Mouse (Mus musculus): ENCODE measurements around the gene Fam90a1a. TPM values are rescaled to one million over a fixed set of nuclear protein-coding genes. Genes with fewer than 3 reads are reported as not detected.

Fam90a1a gene
- polyA plus RNA-seq, 1 experiment from 2014 or later, result not detected

GRCm38 (mm10) chr8:21992184-21992583 is 33.7 kb downstream of the Fam90a1a start:
- no peak overlapping the region for H3K27ac ChIP-seq
- no peak overlapping the region for H3K4me3 ChIP-seq (ENCODE audit: inconsistent target)
- no peaks in the 10 kb centered on the region for H3K79me2 ChIP-seq (ENCODE audit: inconsistent target)
- no peaks in the 10 kb centered on the region for H3K36me3 ChIP-seq (ENCODE audit: inconsistent target)
- WGBS (ENCODE audit: missing documents), result 13% methylated on average over 6 of the region's 6 CpGs

- H3K79me2 ChIP-seq (ENCODE audit: inconsistent target), result no peaks in the 10 kb centered on the region
- no peak overlapping the region for H3K4me3 ChIP-seq (ENCODE audit: inconsistent target)
- H3K36me3 ChIP-seq (ENCODE audit: inconsistent target), result no peaks in the 10 kb centered on the region
- 45% methylated on average over 3 of the region's 3 CpGs for WGBS (ENCODE audit: missing documents)
- no peak overlapping the region for H3K27ac ChIP-seq
Measured at GRCm38 (mm10) chr8:21995181-21995580, 36.7 kb downstream of the Fam90a1a start.

GRCm38 (mm10) chr8:22004750-22005522 is 46.4 kb downstream of the Fam90a1a start:
- WGBS (ENCODE audit: missing documents), result 90% methylated on average over 14 of the region's 14 CpGs
- no peaks in the 10 kb centered on the region for H3K36me3 ChIP-seq (ENCODE audit: inconsistent target)

GRCm38 (mm10) chr8:22006423-22006822 is 47.9 kb downstream of the Fam90a1a start:
- H3K27ac ChIP-seq, result no peak overlapping the region
- H3K4me3 ChIP-seq (ENCODE audit: inconsistent target), result no peak overlapping the region
- no peaks in the 10 kb centered on the region for H3K36me3 ChIP-seq (ENCODE audit: inconsistent target)
- WGBS (ENCODE audit: missing documents), result 60% methylated on average over 6 of the region's 6 CpGs
- no peaks in the 10 kb centered on the region for H3K79me2 ChIP-seq (ENCODE audit: inconsistent target)

More at GRCm38 (mm10) chr8:22004750-22005522, 46.4 kb downstream of the Fam90a1a start:
- Histone ChIP-seq H3K79me2 (ENCODE audit: inconsistent target) (no peaks in the 10 kb centered on the region), H3K4me3 (ENCODE audit: inconsistent target) (no peak overlapping the region), H3K27ac (no peak overlapping the region)

- Histone ChIP-seq H3K4me3 (ENCODE audit: inconsistent target) (no peak overlapping the region), H3K79me2 (ENCODE audit: inconsistent target) (no peaks in the 10 kb centered on the region), H3K27ac (no peak overlapping the region), H3K36me3 (ENCODE audit: inconsistent target) (no peaks in the 10 kb centered on the region)
- 77% methylated on average over 3 of the region's 3 CpGs for WGBS (ENCODE audit: missing documents)
Measured at GRCm38 (mm10) chr8:22009403-22009802, 50.9 kb downstream of the Fam90a1a start.

- no peaks in the 10 kb centered on the region for H3K79me2 ChIP-seq (ENCODE audit: inconsistent target)
- H3K36me3 ChIP-seq (ENCODE audit: inconsistent target), result no peaks in the 10 kb centered on the region
- 80% methylated on average over 24 of the region's 24 CpGs for WGBS (ENCODE audit: missing documents)
- no peak overlapping the region for H3K4me3 ChIP-seq (ENCODE audit: inconsistent target)
- H3K27ac ChIP-seq, result no peak overlapping the region
Measured at GRCm38 (mm10) chr8:22013034-22013707, 54.7 kb downstream of the Fam90a1a start.

Other genes with a start within 250 kb of the Fam90a1a start
- gene Defa24, start 224.2 kb upstream of the Fam90a1a start, polyA plus RNA-seq (2018), result not detected in 3 replicates
- gene Defb50, start 135.2 kb upstream of the Fam90a1a start, polyA plus RNA-seq (2018), result not detected in 3 replicates
- not detected in 3 replicates for gene Defb2, start 118.8 kb upstream of the Fam90a1a start, polyA plus RNA-seq (2018)
- gene Defb10, start 99.8 kb upstream of the Fam90a1a start, polyA plus RNA-seq (2018), result not detected in 3 replicates
- gene Defb9, start 73.3 kb upstream of the Fam90a1a start, polyA plus RNA-seq (2018), result not detected in 3 replicates
- not detected in 3 replicates for gene Defb11, start 52.3 kb upstream of the Fam90a1a start, polyA plus RNA-seq (2018)
- gene Defb15, start 26.0 kb upstream of the Fam90a1a start, polyA plus RNA-seq (2018), result not detected in 3 replicates
- gene Defb35, start 20.4 kb upstream of the Fam90a1a start, polyA plus RNA-seq (2018), result not detected in 3 replicates
- not detected in 3 replicates for gene Defb13, start 12.0 kb upstream of the Fam90a1a start, polyA plus RNA-seq (2018)
- not detected in 3 replicates for gene Ccdc70, start 11.1 kb downstream of the Fam90a1a start, polyA plus RNA-seq (2018)
- gene Atp7b, start 101.6 kb downstream of the Fam90a1a start, polyA plus RNA-seq (2018), result not detected in 3 replicates
- 7.6 to 11.5 TPM (median 10.9 TPM) in 3 replicates for gene Alg11, start 102.0 kb downstream of the Fam90a1a start, polyA plus RNA-seq (2018)
- not detected in 3 replicates for gene Nek5, start 166.3 kb downstream of the Fam90a1a start, polyA plus RNA-seq (2018)
- 0.77 to 1.0 TPM (median 0.79 TPM) in 3 replicates for gene Nek3, start 207.7 kb downstream of the Fam90a1a start, polyA plus RNA-seq (2018)
- 0.34 to 3.3 TPM (median 2.6 TPM) in 3 replicates for gene Ckap2, start 227.1 kb downstream of the Fam90a1a start, polyA plus RNA-seq (2018)
- 18.8 to 27.6 TPM (median 20.9 TPM) in 3 replicates for gene Vps36, start 234.1 kb downstream of the Fam90a1a start, polyA plus RNA-seq (2018)

Measured in macrophage (primary cell).